Mouse (Mus musculus) limb, embryonic 14.5 days (tissue): ENCODE results near the gene Pnp2. TPM values are rescaled to one million over a fixed set of nuclear protein-coding genes. Genes with fewer than 3 reads are reported as not detected.

Experiments
- ATAC-seq: fragments of 200-750 bp; cut with Nextera tagmentation; 2 replicates; pipeline ENCODE4 v1.8.0; 2017; ENCODE audit warnings: low read depth, moderate number of reproducible peaks, moderate TSS enrichment; ENCODE audit not compliant: low FRiP score
- DNase-seq: peaks from one replicate; pipeline ENCODE4 v3.0.0-alpha.2; 2015; ENCODE audit warnings: low spot score
- H3K27ac ChIP-seq: fragments of 300-500 bp; sonication (generic); replicated peaks from 2 replicates; pipeline ENCODE4 v1.5.1; 2014; ENCODE audit warnings: low read depth, mild to moderate bottlenecking, low read length, moderate library complexity, mixed read lengths
- H3K27me3 ChIP-seq: fragments of 300-500 bp; sonication (generic); 2 replicates; pipeline ENCODE4 v1.6.1; 2014; ENCODE audit warnings: low read length, mixed read lengths; ENCODE audit not compliant: control insufficient read depth, insufficient read depth
- H3K36me3 ChIP-seq: fragments of 300-500 bp; sonication (generic); 2 replicates; pipeline ENCODE4 v1.6.1; 2014; ENCODE audit warnings: mild to moderate bottlenecking, low read length, moderate library complexity, mixed read lengths; ENCODE audit not compliant: control insufficient read depth, insufficient read depth
- H3K4me1 ChIP-seq: fragments of 300-500 bp; sonication (generic); 2 replicates; pipeline ENCODE4 v1.6.1; 2014; ENCODE audit warnings: antibody characterized with exemption, low read length, mixed read lengths; ENCODE audit not compliant: control insufficient read depth, insufficient read depth
- H3K4me2 ChIP-seq: fragments of 300-500 bp; sonication (generic); replicated peaks from 2 replicates; pipeline ENCODE4 v1.6.1; 2014; ENCODE audit warnings: low read depth, mild to moderate bottlenecking, low read length, moderate library complexity; ENCODE audit not compliant: severe bottlenecking
- H3K4me3 ChIP-seq: fragments of 300-500 bp; sonication (generic); replicated peaks from 2 replicates; pipeline ENCODE4 v1.5.1; 2014; ENCODE audit warnings: low read length
- H3K9ac ChIP-seq: fragments of 300-500 bp; sonication (generic); 2 replicates; pipeline ENCODE4 v1.6.1; 2014; ENCODE audit warnings: mild to moderate bottlenecking, low read depth, low read length, moderate library complexity; ENCODE audit not compliant: severe bottlenecking
- H3K9me3 ChIP-seq: fragments of 300-500 bp; sonication (generic); 2 replicates; pipeline ENCODE4 v1.6.1; 2016; ENCODE audit warnings: low read length; ENCODE audit not compliant: control insufficient read depth
- POLR2A ChIP-seq: fragments of 200-500 bp; IDR thresholded peaks from 2 replicates; pipeline ENCODE4 v1.8.0; 2012; ENCODE audit warnings: inconsistent platforms, mild to moderate bottlenecking, moderate library complexity, borderline replicate concordance; ENCODE audit not compliant: insufficient read depth, insufficient read length; ENCODE audit errors: extremely low read depth
- WGBS: fragments of 180-500 bp; shearing (Covaris S2); extraction: QIAGEN DNeasy Blood & Tissue Kit; methylation state at CpG from one replicate; pipeline ENCODE4 v1.1.7; 2014; 5-methylcytosine and 5-hydroxymethylcytosine counted together
- polyA plus RNA-seq, 2 experiments: library from polyadenylated mRNA; depleted of rRNA in 1 of 2; stranded (reverse) in 1 of 2; unstranded in 1 of 2; fragments of >200 nt; fragmentation: Nextera tagmentation in 1 of 2; extraction: Ambion mirVana in 1 of 2; gene quantifications; 2 replicates each; pipeline versions ENCODE4 v1.2.1 to v1.2.3; 2012 to 2014

Pnp2 gene
- polyA plus RNA-seq, 2 experiments, result 0.31 to 0.37 TPM

- no peak for DNase-seq
- Histone ChIP-seq H3K36me3 (no peaks in the 10 kb centered on the region), H3K4me3 (no peak overlapping the region), H3K9me3 (no peaks in the 10 kb centered on the region), H3K4me1 (peaks cover 3% of the 10 kb centered on the region), H3K27me3 (no peaks in the 10 kb centered on the region), H3K27ac (no peak overlapping the region), H3K9ac (no peak overlapping the region), H3K4me2 (no peak overlapping the region)
- TF ChIP-seq POLR2A, result no peak
- no peak for ATAC-seq
- WGBS, result 68% methylated on average over 5 of the region's 5 CpGs
Observed at GRCm38 (mm10) chr14:50981837-50982236, 26.0 kb downstream of the Pnp2 start.

DNA sequence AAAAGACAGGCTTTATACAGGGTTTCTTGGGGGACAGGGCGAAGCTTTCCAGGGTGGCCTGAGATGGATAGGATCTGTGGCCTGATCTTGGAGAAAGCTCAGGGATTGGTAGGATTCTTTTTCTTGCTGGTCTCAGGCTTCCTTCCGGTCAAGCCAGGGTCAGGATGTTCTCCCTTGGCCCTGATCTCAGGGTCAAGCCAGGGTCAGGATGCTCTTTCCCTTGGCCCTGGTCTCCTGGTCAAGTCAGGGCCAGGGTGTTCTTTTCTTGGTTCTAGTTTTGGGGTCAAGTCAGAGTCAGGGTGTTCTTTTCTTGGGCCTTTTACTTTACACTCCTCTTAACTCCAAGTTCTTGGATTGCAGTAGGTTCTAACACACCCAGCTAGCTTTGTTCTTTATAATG, 31.9 kb downstream of the Pnp2 start:
- H3K9ac ChIP-seq, result no peak overlapping the region
- DNase-seq, result no peak
- H3K4me2 ChIP-seq, result no peak overlapping the region
- ATAC-seq, result no peak
- H3K4me3 ChIP-seq, result no peak overlapping the region
- H3K9me3 ChIP-seq, result no peaks in the 10 kb centered on the region
- no peaks in the 10 kb centered on the region for H3K36me3 ChIP-seq
- no peak for TF ChIP-seq POLR2A
- H3K4me1 ChIP-seq, result no peaks in the 10 kb centered on the region
- H3K27me3 ChIP-seq, result no peaks in the 10 kb centered on the region
- no peak overlapping the region for H3K27ac ChIP-seq
- WGBS, result 82% methylated on average over 2 of the region's 2 CpGs

- no peaks in the 10 kb centered on the region for H3K36me3 ChIP-seq
- no peaks in the 10 kb centered on the region for H3K27me3 ChIP-seq
- H3K4me1 ChIP-seq, result no peaks in the 10 kb centered on the region
- DNase-seq (no peak), ATAC-seq (no peak)
- no peak overlapping the region for H3K9ac ChIP-seq
- 82% methylated on average over 3 of the region's 3 CpGs for WGBS
- no peak for TF ChIP-seq POLR2A
- no peak overlapping the region for H3K4me3 ChIP-seq
- no peaks in the 10 kb centered on the region for H3K9me3 ChIP-seq
- no peak overlapping the region for H3K27ac ChIP-seq
- H3K4me2 ChIP-seq, result no peak overlapping the region
Observed at GRCm38 (mm10) chr14:50991037-50991436, 35.2 kb downstream of the Pnp2 start.

DNA sequence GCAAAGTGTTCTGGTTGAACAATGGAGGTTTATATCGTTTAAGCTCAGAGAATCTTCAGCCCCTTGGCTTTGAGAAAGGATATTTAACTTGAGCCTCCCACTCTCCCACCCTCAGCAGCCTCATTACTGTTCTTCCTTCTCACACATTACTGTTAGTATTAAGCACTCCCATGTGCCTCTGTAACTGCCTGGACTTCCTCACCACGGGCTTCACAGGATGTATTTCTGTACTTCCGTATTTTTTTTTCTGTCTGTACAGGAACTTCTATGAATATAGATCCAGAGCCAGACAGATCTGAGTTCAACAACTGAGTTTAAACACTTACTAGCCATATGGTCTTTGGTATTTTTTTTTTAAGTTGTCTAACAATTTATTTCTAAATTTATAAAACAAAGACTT, 41.3 kb downstream of the Pnp2 start:
- ATAC-seq, result no peak
- Histone ChIP-seq H3K9ac (no peak overlapping the region), H3K4me1 (no peaks in the 10 kb centered on the region), H3K27me3 (no peaks in the 10 kb centered on the region), H3K27ac (no peak overlapping the region), H3K36me3 (no peaks in the 10 kb centered on the region), H3K4me2 (no peak overlapping the region), H3K9me3 (no peaks in the 10 kb centered on the region), H3K4me3 (no peak overlapping the region)
- WGBS, result 49% methylated on average over 3 of the region's 3 CpGs
- TF ChIP-seq POLR2A, result no peak
- DNase-seq, result no peak

GRCm38 (mm10) chr14:50997999-50998666, 42.3 kb downstream of the Pnp2 start:
- no peak for TF ChIP-seq POLR2A
- Histone ChIP-seq H3K9ac (no peak overlapping the region), H3K36me3 (no peaks in the 10 kb centered on the region), H3K4me3 (no peak overlapping the region), H3K27ac (no peak overlapping the region), H3K27me3 (no peaks in the 10 kb centered on the region), H3K9me3 (no peaks in the 10 kb centered on the region), H3K4me1 (no peaks in the 10 kb centered on the region), H3K4me2 (no peak overlapping the region)
- DNase-seq, result no peak
- no peak for ATAC-seq
- 86% methylated on average over 2 of the region's 2 CpGs for WGBS

GRCm38 (mm10) chr14:51007152-51007801, 51.5 kb downstream of the Pnp2 start, which contains the start of gene Rnase10:
Gene Rnase10 (plus strand): TSS chr14:51007751.
- ATAC-seq (no peak), DNase-seq (peak; percentile 68)
- 54% methylated on average over 8 of the region's 8 CpGs for WGBS
- Histone ChIP-seq H3K9ac (no peak within 1 kb of the TSS), H3K4me3 (no peak within 1 kb of the TSS), H3K4me2 (no peak within 1 kb of the TSS), H3K36me3 (no peaks in the 10 kb centered on the region), H3K27ac (peak within 1 kb of the TSS; percentile 67), H3K27me3 (no peaks in the 10 kb centered on the region), H3K9me3 (no peaks in the 10 kb centered on the region), H3K4me1 (no peaks in the 10 kb centered on the region)
- TF ChIP-seq POLR2A, result no peak
